Mouse (Mus musculus): ENCODE data around the gene Lclat1.
"Not testable (repeated sequence)": the region's sequence is repeated elsewhere in the genome, so short reads cannot be mapped to it uniquely, and the experiment has no call there.

Lclat1 gene

DNA sequence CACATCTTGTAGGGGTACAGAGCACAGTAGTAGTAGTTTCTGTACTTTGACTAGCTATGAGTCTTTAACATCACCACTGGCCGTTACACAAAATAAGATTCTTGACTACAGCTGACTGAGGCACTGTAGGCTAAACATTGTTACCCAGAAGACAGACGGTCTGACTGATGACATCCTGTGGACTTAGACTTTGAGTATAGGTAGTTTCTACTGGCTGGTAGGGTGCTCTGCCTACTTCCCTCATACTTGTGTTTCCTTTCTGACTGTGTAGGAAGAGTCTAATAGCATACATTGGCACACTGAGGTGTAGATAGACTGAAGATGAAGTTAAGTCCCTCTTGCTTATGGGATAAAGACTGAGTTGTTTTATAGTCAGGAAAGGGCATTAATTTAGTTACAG, 37.6 kb downstream of the Lclat1 start:
- DNase-seq, result no peak

DNA sequence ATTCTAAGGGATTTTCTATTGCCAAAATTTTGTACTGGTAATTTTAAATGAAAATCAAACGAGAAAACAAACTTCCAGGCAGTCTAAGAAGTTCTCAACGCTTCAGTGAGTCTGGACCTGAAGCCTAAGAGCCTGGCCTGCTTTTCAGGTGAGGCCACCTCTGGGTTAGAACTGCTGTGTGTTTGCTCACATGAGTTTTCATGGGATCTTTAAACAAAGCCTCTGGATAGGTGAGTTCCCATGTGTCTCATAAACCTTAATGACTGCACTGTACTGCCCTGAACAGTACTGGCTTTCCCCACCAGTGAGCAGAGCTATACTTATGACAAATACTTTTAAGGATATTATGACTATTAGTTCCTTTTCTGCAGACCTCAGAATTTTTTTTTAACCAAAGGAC, 40.8 kb downstream of the Lclat1 start:
- no peak for DNase-seq

DNA sequence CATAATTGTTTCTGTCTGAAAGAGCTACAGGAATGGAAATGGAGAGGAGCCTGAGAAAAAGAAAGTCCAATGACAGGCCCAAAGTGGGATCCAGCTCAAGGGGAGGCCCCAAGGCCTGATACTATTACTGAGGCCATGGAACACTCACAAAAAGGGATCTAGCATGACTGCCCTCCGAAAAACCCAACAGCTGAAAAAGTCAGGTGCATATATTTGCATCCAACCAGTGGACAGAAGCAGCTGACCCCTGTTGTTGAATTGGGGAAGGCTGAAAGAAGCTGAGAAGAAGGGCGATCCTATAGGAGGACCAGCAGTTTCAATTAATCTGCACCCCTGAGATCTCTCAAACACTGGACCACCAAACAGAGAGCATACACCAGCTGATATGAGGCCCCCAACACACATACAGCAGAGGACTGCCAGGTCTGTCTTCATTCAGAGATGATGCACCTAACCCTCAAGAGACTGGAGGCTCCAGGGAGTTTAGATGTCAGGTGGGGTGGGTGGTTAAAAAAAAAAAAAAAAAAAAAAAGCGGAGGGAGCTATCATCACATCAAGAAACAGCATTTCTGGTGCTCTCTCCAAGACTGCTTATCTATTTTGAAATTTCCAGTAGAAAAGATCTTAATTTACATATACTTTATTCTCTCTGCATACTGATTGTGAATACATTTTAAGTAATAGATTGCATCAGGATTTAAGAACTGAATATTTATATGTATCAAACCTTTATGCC, 45.2 kb downstream of the Lclat1 start:
- not testable (repeated sequence) for DNase-seq

DNA sequence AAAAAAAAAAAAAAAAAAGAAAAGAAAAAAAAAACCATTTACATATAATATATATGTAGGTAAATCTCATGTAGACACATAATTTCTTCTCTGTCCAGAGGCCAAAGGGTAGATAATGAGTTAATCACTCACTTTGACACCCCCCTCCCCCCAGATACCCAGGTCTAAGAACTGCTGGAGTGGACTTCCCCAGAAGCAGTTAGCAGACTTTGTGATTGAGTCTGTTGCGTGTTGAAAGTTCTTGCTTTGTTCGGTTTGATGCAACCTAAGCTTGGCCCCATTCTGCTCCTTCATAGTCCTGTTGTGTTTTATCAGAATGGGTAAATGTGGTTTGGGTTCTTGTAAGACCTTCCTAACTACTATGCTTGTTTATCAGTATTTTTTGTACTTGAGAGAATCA, 45.9 kb downstream of the Lclat1 start:
- DNase-seq, result no peak

DNA sequence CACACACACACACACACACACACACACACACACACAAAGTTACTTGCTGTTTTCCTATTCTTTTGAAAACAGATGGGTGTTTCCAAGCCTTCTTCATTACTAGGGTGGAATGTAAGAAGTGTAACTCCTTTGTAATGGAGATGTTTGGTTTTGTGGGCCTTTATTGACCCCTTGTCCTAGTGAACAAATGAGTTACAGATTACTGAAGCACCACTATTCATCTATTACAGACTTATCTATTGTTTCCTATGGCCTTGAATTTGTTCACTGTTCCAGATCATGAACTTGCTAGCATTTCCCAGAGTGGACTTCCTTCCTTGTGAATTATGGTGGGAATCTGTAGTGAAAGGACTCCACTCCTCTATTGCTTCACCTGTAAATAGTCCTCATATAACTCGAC, 48.8 kb downstream of the Lclat1 start:
- no peak for DNase-seq

DNA sequence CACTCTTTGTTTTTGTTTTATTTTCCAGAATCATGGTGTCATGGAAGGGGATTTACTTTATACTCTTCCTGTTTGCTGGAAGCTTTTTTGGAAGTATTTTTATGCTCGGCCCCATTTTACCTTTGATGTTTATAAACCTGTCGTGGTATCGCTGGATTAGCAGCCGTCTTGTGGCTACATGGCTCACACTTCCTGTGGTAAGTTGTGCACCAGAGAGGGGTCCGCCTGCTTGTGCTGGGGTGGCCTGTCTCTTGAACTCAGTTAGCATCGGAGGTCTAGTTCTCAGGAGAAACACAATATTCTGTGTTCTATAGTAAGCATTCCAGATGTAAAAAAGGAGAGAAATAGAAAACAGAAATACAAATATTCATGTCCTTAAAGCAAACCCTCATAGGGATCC, 54.0 kb downstream of the Lclat1 start:
- DNase-seq, result no peak

DNA sequence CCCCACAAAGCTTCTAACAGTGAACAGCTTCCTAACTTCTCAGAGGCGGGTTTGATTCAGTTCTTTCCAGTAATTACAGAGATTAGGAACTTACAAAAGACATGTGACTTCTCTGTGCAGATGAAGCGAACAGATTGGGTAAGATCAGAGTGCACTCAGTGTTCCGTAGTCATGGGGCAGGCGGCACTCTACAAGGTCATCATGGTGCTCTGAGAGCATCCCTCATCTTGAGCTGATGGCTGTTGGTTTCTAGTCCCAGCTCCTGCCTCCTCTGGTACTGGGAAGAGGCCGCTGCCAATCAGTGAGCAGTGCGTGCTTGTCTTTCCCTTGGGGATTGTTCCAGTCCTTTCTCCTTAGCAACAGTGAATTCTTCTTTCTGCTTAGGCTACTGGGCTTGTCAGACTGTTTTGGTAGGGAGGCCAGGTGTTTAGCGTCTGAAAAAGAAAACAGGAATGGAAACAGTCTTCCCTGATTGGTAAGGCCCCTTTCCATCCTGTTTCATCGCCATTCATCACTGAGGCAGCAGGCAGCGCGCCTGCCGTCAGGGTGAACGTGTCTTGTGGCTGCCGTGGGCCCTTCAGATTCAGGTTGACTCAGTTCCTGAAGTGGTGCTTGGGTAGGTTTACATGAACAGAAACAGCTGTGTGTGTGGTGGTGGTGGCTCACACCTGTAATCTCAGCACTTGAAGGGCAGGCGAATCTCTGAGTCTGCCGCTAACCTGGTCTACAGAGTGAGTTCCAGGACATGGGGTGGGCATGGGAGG, 54.8 kb downstream of the Lclat1 start:
- DNase-seq, result no peak

DNA sequence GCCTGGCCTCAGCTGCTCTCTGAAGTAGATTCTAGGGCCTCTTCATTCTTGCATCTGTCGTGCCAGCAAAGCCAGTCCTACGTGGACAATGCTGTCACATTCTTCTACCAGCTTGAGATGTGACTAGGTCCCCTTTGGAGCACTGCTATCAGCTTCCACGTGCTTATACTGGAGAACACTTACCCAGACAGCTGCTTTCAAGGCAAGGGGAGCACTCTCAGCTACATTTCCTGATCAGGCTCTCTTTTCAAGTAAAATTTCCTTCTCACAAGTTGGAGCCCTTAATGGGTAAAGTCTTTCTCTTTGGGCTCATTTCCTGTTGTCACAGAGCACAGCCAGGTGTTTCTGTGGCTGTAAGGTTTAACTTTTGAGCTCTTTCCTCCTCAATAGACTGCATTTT, 55.8 kb downstream of the Lclat1 start:
- no peak for DNase-seq

DNA sequence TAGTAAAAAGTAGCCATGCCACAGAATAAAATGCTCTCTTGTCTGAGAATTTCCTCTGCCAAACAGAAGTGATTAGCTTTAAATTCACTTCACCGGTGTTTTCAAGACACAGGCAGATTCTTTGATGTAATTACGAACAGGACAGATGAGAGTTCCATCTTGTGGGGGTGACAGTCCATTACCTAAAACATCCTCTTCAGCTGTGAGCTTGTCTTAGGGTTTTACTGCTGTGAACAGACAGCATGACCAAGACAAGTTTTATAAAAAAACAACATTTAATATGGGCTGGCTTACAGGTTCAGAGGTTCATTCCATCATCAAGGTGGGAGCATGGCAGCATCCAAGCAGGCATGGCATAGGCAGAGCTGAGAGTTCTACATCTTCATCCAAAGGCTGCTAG, 56.3 kb downstream of the Lclat1 start:
- DNase-seq, result no peak

DNA sequence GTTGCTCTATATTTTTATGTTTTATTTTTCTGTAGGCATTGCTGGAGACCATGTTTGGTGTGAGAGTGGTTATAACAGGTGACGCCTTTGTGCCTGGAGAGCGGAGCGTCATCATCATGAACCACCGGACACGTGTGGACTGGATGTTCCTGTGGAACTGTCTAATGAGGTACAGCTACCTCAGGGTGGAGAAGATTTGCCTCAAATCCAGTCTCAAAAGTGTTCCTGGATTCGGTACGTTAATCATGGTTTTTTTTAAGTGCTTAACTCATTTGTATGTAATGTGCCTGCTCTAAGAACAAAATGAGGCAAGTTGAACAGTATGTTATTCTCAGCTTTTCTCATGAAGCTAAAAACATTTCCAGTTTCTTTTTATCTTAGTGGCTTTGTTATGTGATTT, 61.7 kb downstream of the Lclat1 start:
- DNase-seq, result no peak

DNA sequence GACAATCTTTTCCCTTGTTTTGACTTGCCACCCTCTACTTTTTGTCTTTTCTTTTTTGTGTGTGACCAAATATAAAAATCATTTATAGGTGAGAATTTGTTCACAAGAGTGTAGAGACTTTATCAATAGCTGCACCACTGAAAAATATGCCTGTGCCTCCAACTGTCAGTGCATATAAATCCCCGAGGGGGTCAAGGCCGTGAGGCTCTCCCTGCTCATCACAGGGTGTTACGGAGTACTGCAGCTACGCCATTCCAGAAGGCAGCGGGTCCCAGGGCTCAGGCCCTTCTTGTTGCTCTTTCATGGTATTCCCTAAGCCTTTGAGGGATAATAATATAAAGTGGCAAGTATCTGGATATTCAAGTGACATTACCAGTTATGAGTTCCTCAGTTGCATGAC, 62.4 kb downstream of the Lclat1 start:
- no peak for DNase-seq

DNA sequence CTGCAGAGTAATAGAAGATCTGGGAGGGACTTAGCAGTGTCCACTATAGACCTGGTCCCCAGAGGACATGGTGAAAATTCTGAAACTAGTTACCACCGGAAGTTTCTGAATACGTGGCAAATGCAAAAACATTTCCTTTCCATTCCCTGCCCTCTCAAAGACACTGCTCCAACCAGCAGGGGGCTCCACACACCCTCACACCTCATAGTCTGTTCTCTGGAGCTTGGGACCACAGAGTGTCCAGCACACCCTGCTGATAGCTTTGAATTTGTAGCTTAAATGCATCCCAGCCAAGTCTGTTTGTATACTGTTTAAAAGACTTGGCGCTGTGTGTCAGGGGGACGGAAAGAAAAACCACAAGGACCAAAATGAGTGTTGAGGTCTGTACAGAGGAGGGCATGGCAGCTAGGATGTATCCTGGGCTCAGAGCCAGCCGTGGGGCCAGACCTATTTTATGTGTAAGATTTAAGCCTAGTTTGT, 66.3 kb downstream of the Lclat1 start:
- DNase-seq, result peak; percentile 79

DNA sequence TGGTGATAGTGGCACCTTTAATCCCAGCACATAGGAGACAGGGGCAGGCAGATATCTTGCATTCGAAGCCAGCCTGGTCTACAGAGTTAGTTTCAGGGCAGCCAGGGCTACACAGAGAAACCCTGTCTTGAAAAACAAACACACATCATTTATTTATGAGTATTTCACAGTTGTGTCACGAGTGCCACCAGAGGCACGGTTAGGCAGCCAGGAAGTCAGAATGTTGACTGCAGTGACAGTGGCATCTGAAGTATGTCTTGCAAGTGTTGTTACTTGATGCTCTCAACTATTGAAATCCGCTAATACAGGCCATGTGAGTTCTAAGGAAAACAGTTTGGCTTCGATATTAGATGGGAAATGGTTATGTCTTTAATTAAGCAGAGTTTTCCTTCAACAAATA, 67.9 kb downstream of the Lclat1 start:
- DNase-seq, result no peak

DNA sequence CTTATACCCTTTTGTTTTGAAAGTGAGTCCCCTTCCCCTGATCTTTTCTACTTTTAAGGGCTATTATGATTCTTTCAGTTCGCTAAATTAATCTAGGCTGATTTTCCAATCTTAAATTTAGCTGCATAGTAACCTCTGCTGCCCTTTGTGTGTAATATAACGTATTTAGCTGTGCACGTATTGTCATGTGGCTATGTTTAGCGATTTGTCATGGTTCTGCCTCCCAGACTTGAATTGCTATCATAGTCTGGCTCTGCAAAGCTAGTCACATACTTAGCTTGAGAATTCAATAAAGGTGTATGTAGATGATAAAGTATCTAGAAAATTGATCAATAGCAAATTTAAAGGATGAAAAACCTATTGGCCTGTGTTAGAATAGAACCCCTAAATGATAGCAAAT, 69.3 kb downstream of the Lclat1 start:
- no peak for DNase-seq

DNA sequence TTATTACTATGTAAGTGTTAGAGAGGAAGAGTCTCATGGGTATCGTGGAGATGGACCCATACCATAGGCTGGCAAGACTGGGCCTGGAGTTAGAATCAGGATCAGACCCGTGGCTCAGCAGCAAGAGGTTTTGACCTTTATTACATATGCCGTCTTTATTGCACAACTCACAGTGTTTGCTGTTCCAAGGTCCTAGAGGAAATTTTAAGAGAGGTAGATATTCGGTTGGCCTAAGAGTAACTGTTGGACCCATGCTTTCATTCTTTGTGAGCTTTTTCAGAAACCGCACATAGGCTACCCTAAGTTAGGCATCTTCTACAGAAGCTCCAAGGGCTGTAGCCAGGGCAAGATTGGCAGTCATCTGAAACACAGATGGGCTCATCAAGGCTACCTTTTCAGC, 79.1 kb downstream of the Lclat1 start:
- no peak for DNase-seq

DNA sequence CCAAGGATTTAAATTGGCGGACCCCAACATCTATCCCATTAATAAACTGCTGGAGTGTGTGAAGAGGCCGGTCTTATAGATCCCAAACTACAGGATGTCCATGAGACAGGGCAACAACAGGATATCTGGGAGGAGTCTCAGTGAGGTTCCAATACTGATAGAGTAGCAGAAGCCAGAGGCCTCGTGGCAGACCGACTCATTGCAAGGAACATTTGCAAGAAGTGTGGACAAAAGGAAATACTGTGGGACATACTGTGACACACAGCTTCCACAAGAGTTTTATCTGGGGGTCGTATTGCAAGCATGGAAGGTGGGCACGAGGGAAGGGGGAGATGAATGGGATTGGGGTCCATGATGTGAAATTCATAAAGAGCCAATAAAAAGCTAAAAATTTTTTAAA, 86.4 kb downstream of the Lclat1 start:
- no peak for DNase-seq

DNA sequence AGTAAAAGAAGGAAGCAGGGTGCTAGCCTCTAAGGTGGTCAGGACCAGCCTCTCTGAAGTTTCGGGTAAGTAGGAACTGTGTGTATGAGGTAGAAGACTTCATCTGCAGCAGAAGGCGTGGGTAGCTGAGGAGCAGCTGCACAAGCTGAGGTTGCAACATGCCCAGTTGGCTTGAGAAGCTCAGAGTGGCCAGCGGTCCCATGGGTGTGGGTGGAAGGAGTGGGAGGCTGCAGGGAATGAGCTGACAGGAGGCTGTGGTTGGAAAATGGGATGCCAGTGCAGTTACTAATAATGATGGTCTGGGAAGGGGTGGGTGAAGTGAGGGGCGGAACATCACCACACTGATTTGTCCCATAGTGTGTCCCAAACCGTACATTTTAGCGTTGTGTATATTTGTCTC, 86.8 kb downstream of the Lclat1 start:
- no peak for DNase-seq

DNA sequence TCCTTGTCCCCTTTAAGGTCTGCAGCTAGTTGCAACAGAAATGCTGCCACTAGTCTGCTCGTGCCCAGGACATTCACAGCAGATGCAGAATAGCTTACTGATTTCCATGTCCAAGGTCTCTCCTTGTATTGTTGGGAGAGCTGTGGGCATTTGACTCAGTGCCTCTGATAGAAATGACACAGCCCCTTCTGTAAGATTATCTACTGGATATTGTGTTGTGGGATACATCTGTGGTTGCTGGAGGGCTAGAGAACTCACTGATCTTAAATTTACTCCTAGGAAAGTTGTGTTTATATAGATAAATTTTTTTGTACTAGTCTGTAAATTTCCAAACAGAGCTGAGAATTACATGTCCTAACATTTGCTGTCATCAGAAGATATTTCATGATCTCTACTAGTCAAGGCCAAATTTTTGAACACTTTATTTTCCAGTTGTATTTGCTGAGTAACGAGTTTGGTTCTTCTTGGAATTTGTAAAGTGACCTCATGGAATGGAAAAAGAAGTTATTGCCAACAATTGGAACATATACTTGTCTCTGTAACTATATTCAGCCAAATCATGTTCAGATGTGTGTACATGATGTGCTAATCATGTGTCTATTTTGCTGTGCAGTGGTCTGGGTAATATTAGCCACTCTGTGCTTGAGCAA, 87.4 kb downstream of the Lclat1 start:
- no peak for DNase-seq

DNA sequence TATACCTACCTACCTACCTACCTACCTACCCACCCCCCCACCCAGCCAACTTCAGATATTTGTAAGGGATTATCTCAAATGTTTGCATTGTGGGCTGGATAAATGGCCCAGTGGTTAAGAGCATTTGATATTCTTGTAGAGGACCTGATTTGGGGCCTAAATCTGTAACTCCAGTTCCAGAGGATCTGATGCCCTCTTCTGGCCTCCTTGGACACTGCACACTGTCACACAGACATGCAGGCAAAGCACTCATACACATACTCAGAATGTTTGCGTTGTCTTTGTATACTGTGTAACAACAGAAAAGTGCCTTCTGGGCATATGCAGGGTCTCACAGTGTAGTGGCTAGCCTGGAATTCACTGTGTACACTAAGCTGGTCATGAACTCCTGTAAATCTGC, 88.4 kb downstream of the Lclat1 start:
- peak; percentile 54 for DNase-seq

DNA sequence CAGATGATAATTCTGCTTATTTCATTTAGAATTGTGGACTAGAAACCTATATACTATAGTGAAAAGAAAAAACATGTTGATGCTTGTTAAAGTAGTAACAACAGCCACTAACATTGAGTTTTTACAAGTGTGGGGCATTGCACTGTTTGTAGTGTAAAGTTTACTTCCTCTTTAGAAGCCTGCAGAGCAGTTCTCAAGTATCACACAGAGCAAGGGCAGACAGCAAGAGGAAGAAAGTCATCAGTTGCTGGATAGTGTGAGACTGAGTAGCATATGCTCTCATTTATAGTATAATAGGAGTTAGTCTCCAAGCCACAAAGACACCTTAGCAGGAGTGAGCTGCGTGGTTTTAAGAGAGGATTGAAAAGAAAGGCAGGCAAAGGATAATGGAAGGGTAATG, 89.9 kb downstream of the Lclat1 start:
- DNase-seq, result no peak

DNA sequence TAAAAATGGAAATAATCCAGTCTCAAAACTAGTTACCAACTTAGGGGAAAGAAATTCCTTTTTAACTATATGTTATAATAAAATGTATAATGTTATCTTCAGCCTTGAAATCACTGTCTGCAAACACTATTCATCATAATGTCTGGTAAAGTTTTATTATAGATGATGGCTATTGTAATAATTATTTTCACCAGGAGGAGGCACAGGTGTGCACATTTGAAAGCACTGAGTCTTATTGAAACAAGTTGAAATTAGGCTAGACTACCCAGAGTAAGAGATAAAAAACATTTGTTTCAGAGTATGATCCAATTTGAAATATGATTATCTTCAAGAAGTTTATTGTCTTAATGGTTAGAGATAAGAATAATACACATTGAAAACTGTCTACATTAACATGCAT, 91.6 kb downstream of the Lclat1 start:
- no peak for DNase-seq

DNA sequence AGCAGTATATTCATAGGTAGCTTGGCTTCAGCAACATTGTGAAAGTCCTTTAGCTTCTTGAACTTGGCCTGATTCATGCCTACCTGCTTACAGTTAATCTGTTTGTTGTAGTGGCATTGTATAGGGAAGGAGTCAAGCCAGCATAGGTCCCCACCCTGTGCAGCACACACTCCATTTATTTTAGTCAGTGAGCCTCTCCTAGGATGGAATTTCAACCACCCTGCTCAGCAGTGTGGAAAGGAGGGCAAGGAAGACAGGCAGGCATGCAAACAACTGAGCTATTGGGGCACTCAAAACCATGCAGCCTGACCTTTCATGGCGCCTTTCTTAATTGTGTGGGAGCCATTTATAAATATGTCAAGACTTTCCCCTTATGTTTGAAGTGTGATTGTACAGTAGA, 92.6 kb downstream of the Lclat1 start:
- DNase-seq, result no peak

DNA sequence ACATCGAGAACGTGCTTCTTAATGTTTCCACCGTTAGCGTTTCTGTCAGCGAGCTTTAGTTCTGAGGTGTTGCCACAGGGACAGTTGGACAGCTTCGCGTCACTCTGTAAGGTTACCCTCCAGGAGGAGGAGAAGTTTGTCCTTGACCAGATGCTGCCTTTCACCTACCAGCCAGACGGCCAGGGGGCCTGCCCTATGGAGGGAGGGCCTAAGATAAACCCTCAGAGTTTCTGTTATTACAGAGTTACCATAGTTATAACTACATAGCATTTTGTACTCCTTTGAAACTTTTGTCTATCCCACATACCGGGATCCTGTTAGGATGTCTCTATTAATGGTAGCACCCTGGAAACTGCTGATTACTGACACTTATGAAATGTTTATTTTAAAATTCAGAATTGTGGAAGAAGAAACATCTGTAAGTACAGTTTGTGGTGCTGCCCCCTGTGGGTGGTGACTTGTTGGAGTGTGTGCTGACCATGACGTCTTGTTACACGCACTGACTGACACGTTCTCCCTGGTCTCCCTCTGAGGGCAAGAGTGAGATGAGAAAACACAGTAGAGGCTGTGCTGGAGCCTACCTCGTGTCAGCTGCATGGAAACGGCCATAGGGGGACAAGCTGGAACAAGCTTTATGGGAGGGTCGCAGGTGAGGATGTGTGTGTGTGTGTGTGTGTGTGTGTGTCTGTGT, 96.0 kb downstream of the Lclat1 start:
- peak; percentile 28 for DNase-seq

Measured in kidney, postnatal 10 days (tissue).